Mouse (Mus musculus) neural tube, embryonic 12.5 days (tissue): ENCODE data around the gene Loxl4. TPM values are rescaled to one million over a fixed set of nuclear protein-coding genes. Genes with fewer than 3 reads are reported as not detected.

Experiments used
- ATAC-seq: fragments of 200-750 bp; cut with Nextera tagmentation; 2 replicates; pipeline ENCODE4 v1.8.0; 2017; ENCODE audit warnings: low read depth, mild to moderate bottlenecking, moderate TSS enrichment, moderate library complexity; ENCODE audit not compliant: low FRiP score
- H3K27ac ChIP-seq: fragments of 300-500 bp; sonication (generic); 2 replicates; pipeline ENCODE4 v1.5.1; 2016
- H3K27me3 ChIP-seq: fragments of 300-500 bp; sonication (generic); replicated peaks from 2 replicates; pipeline ENCODE4 v1.6.1; 2016; ENCODE audit warnings: mild to moderate bottlenecking
- H3K36me3 ChIP-seq: fragments of 300-500 bp; sonication (generic); 2 replicates; pipeline ENCODE4 v1.6.1; 2016; ENCODE audit warnings: mild to moderate bottlenecking
- H3K4me1 ChIP-seq: fragments of 300-500 bp; sonication (generic); 2 replicates; pipeline ENCODE4 v1.6.1; 2016
- H3K4me2 ChIP-seq: fragments of 300-500 bp; sonication (generic); replicated peaks from 2 replicates; pipeline ENCODE4 v1.6.1; 2016; ENCODE audit warnings: mild to moderate bottlenecking
- H3K4me3 ChIP-seq: fragments of 300-500 bp; sonication (generic); 2 replicates; pipeline ENCODE4 v1.5.1; 2016
- H3K9ac ChIP-seq: fragments of 300-500 bp; sonication (generic); 2 replicates; pipeline ENCODE4 v1.6.1; 2016; ENCODE audit warnings: mild to moderate bottlenecking
- H3K9me3 ChIP-seq: fragments of 300-500 bp; sonication (generic); 2 replicates; pipeline ENCODE4 v1.6.1; 2016; ENCODE audit warnings: mild to moderate bottlenecking
- WGBS: fragments of 180-500 bp; shearing (Covaris S2); methylation state at CpG from one replicate; pipeline ENCODE4 v1.1.7; 2016; 5-methylcytosine and 5-hydroxymethylcytosine counted together
- polyA plus RNA-seq: library from polyadenylated mRNA; unstranded; fragments of >200 nt; fragmentation: Nextera tagmentation; extraction: Ambion mirVana; gene quantifications from 2 replicates; pipeline ENCODE4 v1.2.1, GENCODE M21; 2016

Loxl4 gene
- polyA plus RNA-seq, 1 experiment from 2014 or later, result 0.55 TPM

DNA sequence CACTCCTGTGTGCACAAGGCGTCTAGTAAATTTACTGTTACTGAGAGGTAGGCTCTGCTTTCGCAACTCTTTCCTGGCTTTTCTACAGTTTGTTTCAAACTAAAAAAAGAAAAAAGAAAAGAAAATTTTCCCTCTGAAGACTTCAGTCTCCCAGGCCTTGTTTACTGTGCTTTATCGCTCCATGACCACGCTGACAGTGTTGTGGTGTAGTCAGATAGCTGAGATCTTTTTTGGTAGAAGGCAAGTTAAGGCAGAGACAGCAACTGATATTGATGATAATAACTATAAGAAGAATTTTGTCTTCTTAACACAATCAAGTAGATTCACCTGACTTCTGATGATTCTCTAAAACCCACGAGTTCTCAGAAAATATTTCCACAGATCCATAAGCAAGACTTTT, 28.9 kb downstream of the Loxl4 start:
- 92% methylated on average over 5 of the region's 5 CpGs for WGBS
- Histone ChIP-seq H3K36me3 (peaks cover 7% of the 10 kb centered on the region; the same call in 1 of the 2 replicates), H3K4me3 (no peak overlapping the region), H3K27ac (no peak overlapping the region), H3K9me3 (no peaks in the 10 kb centered on the region), H3K4me2 (no peak overlapping the region), H3K4me1 (no peaks in the 10 kb centered on the region), H3K27me3 (no peaks in the 10 kb centered on the region), H3K9ac (no peak overlapping the region)
- no peak for ATAC-seq

- H3K4me2 ChIP-seq, result no peak overlapping the region
- no peak overlapping the region for H3K27ac ChIP-seq
- WGBS, result 93% methylated on average over 13 of the region's 13 CpGs
- H3K36me3 ChIP-seq, result peaks cover 7% of the 10 kb centered on the region; the same call in 1 of the 2 replicates
- H3K9me3 ChIP-seq, result no peaks in the 10 kb centered on the region
- no peaks in the 10 kb centered on the region for H3K27me3 ChIP-seq
- ATAC-seq, result no peak
- no peak overlapping the region for H3K4me3 ChIP-seq
- H3K4me1 ChIP-seq, result no peaks in the 10 kb centered on the region
- no peak overlapping the region for H3K9ac ChIP-seq
Measured at GRCm38 (mm10) chr19:42582811-42583370, 29.7 kb downstream of the Loxl4 start.

GRCm38 (mm10) chr19:42580701-42581100, 31.9 kb downstream of the Loxl4 start:
- ATAC-seq, result no peak
- no peaks in the 10 kb centered on the region for H3K9me3 ChIP-seq
- H3K9ac ChIP-seq, result no peak overlapping the region
- H3K27me3 ChIP-seq, result no peaks in the 10 kb centered on the region
- H3K27ac ChIP-seq, result no peak overlapping the region
- H3K4me2 ChIP-seq, result no peak overlapping the region
- no peak overlapping the region for H3K4me3 ChIP-seq
- no peaks in the 10 kb centered on the region for H3K4me1 ChIP-seq
- 42% methylated on average over 4 of the region's 4 CpGs for WGBS
- H3K36me3 ChIP-seq, result peaks cover 7% of the 10 kb centered on the region; the same call in 1 of the 2 replicates

DNA sequence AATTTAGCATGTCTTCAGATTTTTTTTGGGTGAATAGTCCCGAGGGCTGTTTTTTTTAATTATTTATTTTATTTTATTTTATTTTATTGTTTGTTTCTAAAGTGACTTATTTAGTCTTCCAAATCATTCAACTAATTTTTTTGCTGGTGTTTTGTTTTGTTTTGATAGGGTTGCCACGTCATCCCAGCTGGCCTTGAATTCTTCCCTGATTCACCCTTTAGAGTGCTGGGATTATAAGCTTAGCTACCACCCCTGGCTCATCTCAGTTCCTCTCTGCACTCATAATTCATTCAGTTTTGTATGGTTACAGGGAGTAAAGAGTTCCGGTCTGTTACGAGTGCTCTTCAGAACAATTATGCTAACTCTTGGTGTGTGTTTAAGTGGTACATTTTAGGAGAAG, 34.0 kb downstream of the Loxl4 start:
- Histone ChIP-seq H3K4me2 (no peak overlapping the region), H3K27me3 (no peaks in the 10 kb centered on the region), H3K4me1 (no peaks in the 10 kb centered on the region), H3K9ac (no peak overlapping the region), H3K9me3 (no peaks in the 10 kb centered on the region), H3K4me3 (no peak overlapping the region), H3K36me3 (peaks cover 6% of the 10 kb centered on the region; the same call in 1 of the 2 replicates), H3K27ac (no peak overlapping the region)
- ATAC-seq, result no peak
- 88% methylated on average over 4 of the region's 4 CpGs for WGBS

DNA sequence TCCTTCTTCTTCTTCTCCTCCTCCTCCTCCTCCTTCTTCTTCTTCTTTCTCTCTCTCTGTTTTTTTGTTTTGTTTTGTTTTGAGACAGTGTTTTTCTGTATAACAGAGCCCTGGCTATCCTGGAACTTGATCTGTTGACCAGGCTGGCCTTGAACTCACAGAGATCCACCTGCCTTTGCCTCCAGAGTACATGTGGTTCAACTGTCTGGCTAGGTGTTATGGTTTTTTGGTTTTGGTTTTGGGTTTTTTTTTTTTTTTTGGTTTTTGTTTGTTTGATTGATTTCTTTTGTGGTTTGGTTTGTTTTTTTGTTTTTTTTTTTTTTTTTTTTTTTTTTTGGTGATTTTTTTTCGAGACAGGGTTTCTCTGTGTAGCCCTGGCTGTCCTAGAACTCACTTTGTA, 35.8 kb downstream of the Loxl4 start:
- Histone ChIP-seq H3K27me3 (no peaks in the 10 kb centered on the region), H3K4me1 (no peaks in the 10 kb centered on the region), H3K36me3 (no peaks in the 10 kb centered on the region), H3K4me2 (no peak overlapping the region), H3K27ac (no peak overlapping the region), H3K9ac (no peak overlapping the region), H3K4me3 (no peak overlapping the region), H3K9me3 (no peaks in the 10 kb centered on the region)
- 82% methylated on average over 1 of the region's 1 CpGs for WGBS
- ATAC-seq, result no peak

DNA sequence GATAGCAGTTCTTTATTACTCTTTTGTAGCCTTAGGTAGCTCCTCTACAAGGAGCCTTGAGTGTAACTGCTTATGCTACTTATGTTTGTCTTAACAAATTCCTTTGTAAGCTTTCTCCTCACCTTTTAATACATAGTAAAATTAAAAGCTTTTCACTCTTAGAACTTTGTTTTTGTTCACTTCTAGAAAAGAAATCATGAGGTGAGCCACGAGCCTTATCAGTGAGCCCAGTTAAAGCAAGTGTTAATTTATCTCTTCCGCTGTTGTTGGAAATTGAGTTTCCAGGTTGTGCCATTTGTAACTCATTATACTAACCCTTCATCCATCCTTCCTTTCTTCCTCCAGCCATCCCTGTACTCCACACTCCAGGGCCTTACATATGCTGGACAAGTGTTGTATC, 37.3 kb downstream of the Loxl4 start:
- ATAC-seq, result no peak
- no peaks in the 10 kb centered on the region for H3K36me3 ChIP-seq
- H3K4me3 ChIP-seq, result no peak overlapping the region
- H3K27me3 ChIP-seq, result no peaks in the 10 kb centered on the region
- H3K9ac ChIP-seq, result no peak overlapping the region
- H3K4me2 ChIP-seq, result no peak overlapping the region
- no peaks in the 10 kb centered on the region for H3K9me3 ChIP-seq
- 95% methylated on average over 2 of the region's 2 CpGs for WGBS
- no peaks in the 10 kb centered on the region for H3K4me1 ChIP-seq
- H3K27ac ChIP-seq, result no peak overlapping the region

DNA sequence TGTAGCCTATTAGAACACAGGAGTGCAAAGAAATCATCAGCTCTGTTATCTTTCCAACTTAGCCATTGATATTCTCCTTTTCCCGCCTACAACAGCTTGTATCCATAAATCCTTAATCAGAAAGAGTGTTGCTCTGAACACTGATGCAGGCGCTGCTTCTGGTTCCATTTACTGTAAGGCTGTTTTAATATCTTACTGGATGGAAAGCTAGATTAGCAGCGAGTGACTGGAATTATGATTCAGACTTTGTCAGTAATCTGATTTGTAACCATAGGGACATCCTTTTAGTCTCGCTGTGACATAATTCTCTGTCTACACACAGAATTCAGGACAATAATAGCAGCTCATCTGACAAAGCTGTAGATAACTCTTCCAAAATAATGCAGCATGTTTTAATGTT, 41.3 kb downstream of the Loxl4 start:
- Histone ChIP-seq H3K4me1 (no peaks in the 10 kb centered on the region), H3K27me3 (no peaks in the 10 kb centered on the region), H3K27ac (no peak overlapping the region), H3K9me3 (no peaks in the 10 kb centered on the region), H3K9ac (no peak overlapping the region), H3K36me3 (no peaks in the 10 kb centered on the region), H3K4me2 (no peak overlapping the region), H3K4me3 (no peak overlapping the region)
- 78% methylated on average over 4 of the region's 4 CpGs for WGBS
- ATAC-seq, result no peak

DNA sequence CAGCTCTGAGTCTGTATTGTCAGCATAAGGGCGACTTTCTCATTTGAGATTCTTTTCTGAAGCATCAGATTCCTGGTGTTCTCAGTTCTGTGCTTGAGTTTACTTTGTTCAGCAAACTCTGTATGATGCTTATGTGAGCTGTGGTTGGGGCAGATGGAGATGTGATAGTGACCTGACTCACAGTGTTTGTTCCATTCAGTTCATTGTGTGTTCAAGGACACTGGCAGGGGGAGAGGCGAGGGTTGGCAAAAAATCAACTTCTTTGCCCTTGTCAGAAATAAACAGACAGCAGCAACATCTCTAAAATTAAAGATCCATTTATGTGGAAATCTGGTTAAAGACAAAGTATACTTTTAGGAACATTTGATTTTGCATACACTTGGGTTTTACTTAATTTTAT, 43.5 kb downstream of the Loxl4 start:
- Histone ChIP-seq H3K4me2 (no peak overlapping the region), H3K27ac (no peak overlapping the region), H3K9me3 (no peaks in the 10 kb centered on the region), H3K4me1 (no peaks in the 10 kb centered on the region), H3K9ac (no peak overlapping the region), H3K4me3 (no peak overlapping the region), H3K27me3 (no peaks in the 10 kb centered on the region), H3K36me3 (no peaks in the 10 kb centered on the region)
- WGBS, result 91% methylated on average over 2 of the region's 2 CpGs
- no peak for ATAC-seq

DNA sequence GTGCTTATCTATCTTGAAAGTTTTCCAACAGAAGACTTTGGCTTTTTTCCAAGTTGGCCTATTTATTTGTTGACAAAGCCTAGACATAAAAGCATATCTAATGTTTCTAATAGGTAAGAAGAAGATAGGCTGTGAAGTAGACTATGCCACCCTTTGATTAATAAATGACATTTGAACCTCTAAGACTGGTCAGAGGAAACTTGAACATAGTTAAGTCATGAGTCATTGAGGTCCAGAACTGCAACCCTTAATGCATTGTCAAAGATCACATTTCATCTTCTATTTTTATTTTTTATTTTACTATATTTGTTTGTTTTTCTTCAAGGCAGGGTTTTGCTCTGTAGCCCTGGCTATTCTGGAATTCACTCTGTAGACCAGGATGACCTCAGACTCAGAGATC, 45.6 kb downstream of the Loxl4 start:
- 0 out of 2 replicates have a peak, but pooled peaks cover 7% of the 10 kb centered on the region for H3K36me3 ChIP-seq
- no peaks in the 10 kb centered on the region for H3K27me3 ChIP-seq
- H3K9ac ChIP-seq, result no peak overlapping the region
- H3K27ac ChIP-seq, result no peak overlapping the region
- no peak overlapping the region for H3K4me3 ChIP-seq
- no peak overlapping the region for H3K4me2 ChIP-seq
- H3K9me3 ChIP-seq, result no peaks in the 10 kb centered on the region
- no peak for ATAC-seq
- H3K4me1 ChIP-seq, result no peaks in the 10 kb centered on the region

DNA sequence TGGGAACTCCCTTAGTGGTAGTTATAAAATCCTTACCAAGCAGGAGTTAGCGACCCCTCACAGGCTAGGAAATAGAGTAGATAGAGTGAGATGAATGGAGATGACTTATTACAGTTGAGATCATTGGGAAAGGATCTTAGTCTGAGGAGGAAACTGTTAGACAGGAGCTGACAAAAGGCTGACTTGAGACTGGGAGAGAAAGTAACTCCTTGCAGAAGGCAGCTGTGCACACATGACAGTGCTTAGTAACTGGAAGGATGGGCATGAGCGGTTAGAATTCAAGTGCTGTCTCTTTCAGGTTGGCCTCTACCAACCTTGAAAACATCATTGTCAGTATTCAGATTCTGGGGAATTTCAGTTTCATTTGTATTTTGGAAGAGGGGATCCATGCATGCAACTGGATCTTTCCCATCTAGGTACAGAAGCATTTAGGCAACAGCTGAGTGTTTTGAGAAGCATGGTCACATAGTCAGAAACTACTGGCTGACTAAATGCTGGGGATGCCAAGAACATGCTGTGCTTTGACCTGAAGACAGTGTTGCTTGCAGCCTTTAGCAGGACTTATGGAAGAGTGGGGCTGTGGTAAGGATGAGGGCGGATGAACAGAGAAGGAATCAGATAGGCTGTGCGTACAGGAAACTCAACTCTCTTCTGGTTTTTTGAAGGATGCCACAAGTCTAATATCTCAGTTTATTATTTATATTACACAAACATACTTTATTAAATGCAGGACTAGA, 46.2 kb downstream of the Loxl4 start:
- H3K4me2 ChIP-seq, result no peak overlapping the region
- 0 out of 2 replicates have a peak, but pooled peaks cover 7% of the 10 kb centered on the region for H3K36me3 ChIP-seq
- 93% methylated on average over 4 of the region's 4 CpGs for WGBS
- H3K4me1 ChIP-seq, result no peaks in the 10 kb centered on the region
- ATAC-seq, result no peak
- H3K9me3 ChIP-seq, result no peaks in the 10 kb centered on the region
- H3K27me3 ChIP-seq, result no peaks in the 10 kb centered on the region
- no peak overlapping the region for H3K9ac ChIP-seq
- no peak overlapping the region for H3K27ac ChIP-seq
- H3K4me3 ChIP-seq, result no peak overlapping the region

DNA sequence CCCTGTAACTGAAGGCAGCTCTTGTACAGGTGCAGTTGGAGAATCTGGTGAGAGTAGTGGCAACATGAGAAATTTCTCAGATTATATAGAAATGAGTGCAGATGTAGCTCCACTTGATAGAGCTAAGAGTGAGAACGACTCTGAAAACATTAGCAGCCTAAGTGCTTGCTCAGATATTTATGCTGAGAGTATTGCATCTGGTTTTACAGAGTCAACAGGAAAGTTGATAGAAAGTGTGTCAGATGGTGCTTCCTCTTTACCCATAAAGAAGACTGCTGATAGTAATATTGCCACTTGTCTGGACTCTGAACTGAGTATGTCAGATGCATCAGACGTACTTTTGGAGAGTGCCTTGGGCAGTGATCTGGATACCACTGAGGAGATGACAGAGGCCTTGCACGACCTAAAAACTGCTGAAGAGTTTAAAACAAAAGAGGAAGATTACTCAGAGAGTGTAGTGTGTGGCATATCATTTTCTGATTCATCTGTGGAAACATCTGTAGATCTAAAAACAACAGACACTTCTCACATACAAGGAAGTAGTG, 48.8 kb downstream of the Loxl4 start:
- 0 out of 2 replicates have a peak, but pooled peaks cover 7% of the 10 kb centered on the region for H3K36me3 ChIP-seq
- H3K9me3 ChIP-seq, result no peaks in the 10 kb centered on the region
- ATAC-seq, result no peak
- H3K27ac ChIP-seq, result no peak overlapping the region
- no peak overlapping the region for H3K4me2 ChIP-seq
- no peaks in the 10 kb centered on the region for H3K27me3 ChIP-seq
- no peak overlapping the region for H3K4me3 ChIP-seq
- H3K9ac ChIP-seq, result no peak overlapping the region
- H3K4me1 ChIP-seq, result no peaks in the 10 kb centered on the region
- WGBS, result 92% methylated on average over 3 of the region's 3 CpGs

DNA sequence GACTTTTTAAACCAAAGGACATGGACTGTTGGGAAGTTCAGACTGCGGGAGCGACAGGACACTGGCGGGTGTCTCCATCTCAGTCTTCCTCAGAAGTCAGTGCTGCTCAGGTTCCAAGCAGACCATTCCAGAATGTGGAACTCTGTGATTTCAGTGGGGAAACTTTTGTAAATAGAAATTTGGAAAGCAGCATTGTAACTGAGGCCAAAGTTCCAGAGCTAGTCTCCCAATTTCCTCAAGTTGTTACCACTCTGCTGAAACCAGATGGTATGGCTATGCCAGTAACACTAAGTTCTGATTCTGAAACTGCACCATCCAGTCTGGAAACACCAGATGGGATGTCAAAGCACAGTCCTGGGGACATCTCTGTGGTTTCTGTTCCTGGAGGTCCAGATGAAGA, 49.6 kb downstream of the Loxl4 start:
- Histone ChIP-seq H3K9ac (no peak overlapping the region), H3K4me2 (no peak overlapping the region), H3K4me1 (no peaks in the 10 kb centered on the region), H3K4me3 (no peak overlapping the region), H3K27ac (no peak overlapping the region), H3K36me3 (0 out of 2 replicates have a peak, but pooled peaks cover 7% of the 10 kb centered on the region), H3K27me3 (no peaks in the 10 kb centered on the region), H3K9me3 (no peaks in the 10 kb centered on the region)
- ATAC-seq, result no peak
- 95% methylated on average over 3 of the region's 3 CpGs for WGBS

- ATAC-seq, result no peak
- Histone ChIP-seq H3K9me3 (no peaks in the 10 kb centered on the region), H3K27me3 (no peaks in the 10 kb centered on the region), H3K4me1 (no peaks in the 10 kb centered on the region), H3K27ac (no peak overlapping the region), H3K4me3 (no peak overlapping the region), H3K36me3 (0 out of 2 replicates have a peak, but pooled peaks cover 7% of the 10 kb centered on the region), H3K9ac (no peak overlapping the region), H3K4me2 (no peak overlapping the region)
- 100% methylated on average over 1 of the region's 1 CpGs for WGBS
Measured at GRCm38 (mm10) chr19:42561991-42562390, 50.6 kb downstream of the Loxl4 start.
